Mouse (Mus musculus): Measurements from ENCODE around the gene Atoh7.

- no peak for TF ChIP-seq CTCF (IDR thresholded peaks at IDR 0.05; ENCODE audit: low read depth, low read length)
- TF ChIP-seq POLR2A (IDR thresholded peaks at IDR 0.05; ENCODE audit: insufficient read depth, low read length), result no peak
- TF ChIP-seq EP300 (IDR thresholded peaks at IDR 0.05; ENCODE audit: insufficient read depth, low read depth, low read length), result no peak
Observed at GRCm38 (mm10) chr10:63132356-63132755, 32.9 kb downstream of the Atoh7 start.
